Comparison of ENCODE assay signal across 22 mouse cellular contexts in the genomic region with DNA sequence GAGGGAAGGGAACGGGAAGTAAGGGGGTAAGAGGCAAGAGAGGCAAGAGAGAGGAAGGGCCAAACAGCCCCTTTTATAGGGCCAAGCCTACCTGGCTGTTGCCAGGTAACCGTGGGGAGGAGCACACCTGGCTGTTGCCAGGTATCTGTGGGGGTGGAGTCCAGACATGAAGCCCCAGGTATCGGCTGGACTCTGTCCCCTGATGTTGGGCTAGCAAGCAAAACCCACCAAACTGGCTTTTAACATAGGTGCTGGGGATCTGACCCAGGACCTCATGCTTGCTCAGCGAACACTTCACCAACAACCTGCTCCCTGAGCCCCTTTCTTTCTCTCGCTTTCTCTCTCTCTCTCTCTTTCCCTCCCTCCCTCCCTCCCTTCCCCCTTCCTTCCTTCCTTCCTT. TPM values are rescaled to one million over a fixed set of nuclear protein-coding genes. Genes with fewer than 3 reads are reported as not detected.
DNase-seq lines count a peak whose midpoint lies in the region; ATAC-seq lines count a peak whose summit lies in the region.
"Had no signal": no experiment of that assay in that cellular context is flagged by ENCODE, and none has a peak within 500 bp of the region (broad histone marks: within the 10 kb centered on the region; RNA-seq: fewer than 3 reads in every experiment).

No protein-coding gene starts in this region.

- no peak overlapping the region for H3K4me2 ChIP-seq in intestine, embryonic 15.5 days (replicated peaks)
- H3K4me2 ChIP-seq in intestine, embryonic 16.5 days (ENCODE audit: low read depth, low read length) = no peak overlapping the region
- H3K4me2 ChIP-seq in stomach, embryonic 14.5 days (replicated peaks; ENCODE audit: low read depth, low read length) = no peak overlapping the region
- H3K4me2 ChIP-seq in stomach, embryonic 16.5 days (ENCODE audit: low read depth, low read length) = no peak overlapping the region
- H3K4me2 ChIP-seq: embryonic facial prominence, embryonic 12.5 days; forebrain, embryonic 13.5 days; forebrain, embryonic 15.5 days had no signal

- no peak for DNase-seq in adrenal gland, adult 8-10 months
- no peak for DNase-seq in layer of hippocampus, postnatal 25 days (ENCODE audit: extremely low spot score in 1 of 2, low spot score in 1 of 2)
- DNase-seq in kidney, adult 18-20 months = no peak
- no peak for DNase-seq in right cerebral cortex, adult 2 months (ENCODE audit: low spot score in 2 of 2)
- DNase-seq: adrenal gland, postnatal 10 days; adrenal gland, postnatal 25 days; cerebellum, adult 11-12 months; cerebellum, adult 2 months; cerebellum, adult 9-10 months; cerebellum, postnatal 10 days; cerebellum, postnatal 25 days; forebrain, postnatal 0 days had no signal

- WGBS in intestine, embryonic 15.5 days = 74% methylated on average over 5 of the region's 5 CpGs
- 70% methylated on average over 5 of the region's 5 CpGs for WGBS in intestine, embryonic 16.5 days
- WGBS in stomach, embryonic 14.5 days = 76% methylated on average over 5 of the region's 5 CpGs
- WGBS in stomach, embryonic 16.5 days = 78% methylated on average over 5 of the region's 5 CpGs

- H3K36me3 ChIP-seq in intestine, embryonic 15.5 days = no peaks in the 10 kb centered on the region
- H3K36me3 ChIP-seq in intestine, embryonic 16.5 days (ENCODE audit: control insufficient read depth, insufficient read depth, low read length) = no peaks in the 10 kb centered on the region
- no peaks in the 10 kb centered on the region for H3K36me3 ChIP-seq in stomach, embryonic 14.5 days (ENCODE audit: control insufficient read depth, insufficient read depth, low read length)
- H3K36me3 ChIP-seq in stomach, embryonic 16.5 days (ENCODE audit: control insufficient read depth, insufficient read depth, low read length) = no peaks in the 10 kb centered on the region
- H3K36me3 ChIP-seq: embryonic facial prominence, embryonic 10.5 days; embryonic facial prominence, embryonic 12.5 days; forebrain, embryonic 15.5 days had no signal

- no peak overlapping the region for H3K4me3 ChIP-seq in intestine, embryonic 15.5 days (replicated peaks)
- no peak overlapping the region for H3K4me3 ChIP-seq in intestine, embryonic 16.5 days (ENCODE audit: low read length)
- no peak overlapping the region for H3K4me3 ChIP-seq in stomach, embryonic 14.5 days (ENCODE audit: low read depth, low read length)
- H3K4me3 ChIP-seq in stomach, embryonic 16.5 days (replicated peaks; ENCODE audit: low read length) = no peak overlapping the region
- H3K4me3 ChIP-seq: embryonic facial prominence, embryonic 10.5 days; embryonic facial prominence, embryonic 12.5 days; forebrain, embryonic 13.5 days; forebrain, embryonic 15.5 days had no signal

- no peak overlapping the region for H3K27ac ChIP-seq in intestine, embryonic 15.5 days
- no peak overlapping the region for H3K27ac ChIP-seq in intestine, embryonic 16.5 days (ENCODE audit: low read length)
- H3K27ac ChIP-seq in stomach, embryonic 14.5 days (ENCODE audit: low read length) = no peak overlapping the region
- H3K27ac ChIP-seq in stomach, embryonic 16.5 days (ENCODE audit: low read length) = no peak overlapping the region
- H3K27ac ChIP-seq: embryonic facial prominence, embryonic 12.5 days; forebrain, embryonic 13.5 days; forebrain, embryonic 15.5 days had no signal

- H3K9ac ChIP-seq in intestine, embryonic 15.5 days = no peak overlapping the region
- H3K9ac ChIP-seq in intestine, embryonic 16.5 days (ENCODE audit: low read depth, low read length) = no peak overlapping the region
- H3K9ac ChIP-seq in stomach, embryonic 14.5 days (replicated peaks; ENCODE audit: low read depth, low read length) = no peak overlapping the region
- no peak overlapping the region for H3K9ac ChIP-seq in stomach, embryonic 16.5 days (ENCODE audit: low read length)
- H3K9ac ChIP-seq: embryonic facial prominence, embryonic 12.5 days; forebrain, embryonic 13.5 days; forebrain, embryonic 15.5 days; forebrain, postnatal 0 days had no signal

- H3K9me3 ChIP-seq in intestine, embryonic 15.5 days = no peaks in the 10 kb centered on the region
- H3K9me3 ChIP-seq in intestine, embryonic 16.5 days (ENCODE audit: control insufficient read depth, low read length) = no peaks in the 10 kb centered on the region
- H3K9me3 ChIP-seq in stomach, embryonic 14.5 days (ENCODE audit: control insufficient read depth, low read depth, low read length) = no peaks in the 10 kb centered on the region
- no peaks in the 10 kb centered on the region for H3K9me3 ChIP-seq in stomach, embryonic 16.5 days (replicated peaks; ENCODE audit: control insufficient read depth, low read length)
- H3K9me3 ChIP-seq: embryonic facial prominence, embryonic 12.5 days; forebrain, embryonic 13.5 days; forebrain, embryonic 15.5 days had no signal

- H3K4me1 ChIP-seq in intestine, embryonic 15.5 days (replicated peaks) = peaks cover 13% of the 10 kb centered on the region
- H3K4me1 ChIP-seq in intestine, embryonic 16.5 days (ENCODE audit: control insufficient read depth, insufficient read depth, low read length) = peaks cover 16% of the 10 kb centered on the region
- H3K4me1 ChIP-seq in stomach, embryonic 14.5 days (ENCODE audit: control insufficient read depth, insufficient read depth, low read length) = peaks cover 8% of the 10 kb centered on the region
- H3K4me1 ChIP-seq in stomach, embryonic 16.5 days (ENCODE audit: control insufficient read depth, insufficient read depth, low read length) = peaks cover 9% of the 10 kb centered on the region; the same call in 1 of the 2 replicates

- ATAC-seq in intestine, embryonic 15.5 days = peak; percentile 61; the same call in 1 of the 2 replicates
- ATAC-seq in intestine, embryonic 16.5 days = peak; percentile 52
- peak; percentile 56; the same call in 1 of the 2 replicates for ATAC-seq in stomach, embryonic 14.5 days (ENCODE audit: insufficient number of reproducible peaks, insufficient read depth, low FRiP score, low read depth)
- ATAC-seq in stomach, embryonic 16.5 days (ENCODE audit: insufficient read depth, low FRiP score) = peak; percentile 30; the same call in 1 of the 2 replicates
- ATAC-seq: activated CD4-positive, CD25-positive, alpha-beta regulatory T cell, adult 4 months; forebrain, embryonic 13.5 days; forebrain, embryonic 15.5 days; forebrain, postnatal 0 days; Patski had no signal

- H3K27me3 ChIP-seq in intestine, embryonic 15.5 days (replicated peaks) = no peaks in the 10 kb centered on the region
- H3K27me3 ChIP-seq in intestine, embryonic 16.5 days (replicated peaks; ENCODE audit: control insufficient read depth, insufficient read depth, low read length) = no peaks in the 10 kb centered on the region
- no peaks in the 10 kb centered on the region for H3K27me3 ChIP-seq in stomach, embryonic 14.5 days (ENCODE audit: control insufficient read depth, insufficient read depth, low read length)
- no peaks in the 10 kb centered on the region for H3K27me3 ChIP-seq in stomach, embryonic 16.5 days (ENCODE audit: control insufficient read depth, insufficient read depth, low read length)
- H3K27me3 ChIP-seq: embryonic facial prominence, embryonic 12.5 days; forebrain, embryonic 15.5 days; Patski had no signal

RNA-seq across cellular contexts. Expression of a gene that starts 37.0 kb away (rescaled TPM):
- 6.3 and 7.5 TPM in 2 replicates for polyA plus RNA-seq in intestine, embryonic 15.5 days (2015; fragmentation: Nextera tagmentation; extraction: Ambion mirVana)
- polyA plus RNA-seq in intestine, embryonic 16.5 days (2015; fragmentation: Nextera tagmentation; extraction: Ambion mirVana) = 3.4 and 3.8 TPM in 2 replicates
- 13.3 and 15.5 TPM in 2 replicates for polyA plus RNA-seq in stomach, embryonic 14.5 days (2014; fragmentation: Nextera tagmentation; extraction: Ambion mirVana)
- 5.3 and 5.8 TPM in 2 replicates for polyA plus RNA-seq in stomach, embryonic 16.5 days (2015; fragmentation: Nextera tagmentation; extraction: Ambion mirVana)
- total RNA-seq in adrenal gland, adult 8-10 months (2022) = 10 to 100 TPM; 14.6 to 19.8 (median 15.8) TPM
- total RNA-seq in layer of hippocampus, postnatal 25 days (2021) = 1 to 10 TPM; 5.5 to 6.1 TPM
- polyA plus RNA-seq: activated CD4-positive, CD25-positive, alpha-beta regulatory T cell, adult 4 months had no signal
